Mouse (Mus musculus): Measurements from ENCODE around the gene Zfp326.

DNA sequence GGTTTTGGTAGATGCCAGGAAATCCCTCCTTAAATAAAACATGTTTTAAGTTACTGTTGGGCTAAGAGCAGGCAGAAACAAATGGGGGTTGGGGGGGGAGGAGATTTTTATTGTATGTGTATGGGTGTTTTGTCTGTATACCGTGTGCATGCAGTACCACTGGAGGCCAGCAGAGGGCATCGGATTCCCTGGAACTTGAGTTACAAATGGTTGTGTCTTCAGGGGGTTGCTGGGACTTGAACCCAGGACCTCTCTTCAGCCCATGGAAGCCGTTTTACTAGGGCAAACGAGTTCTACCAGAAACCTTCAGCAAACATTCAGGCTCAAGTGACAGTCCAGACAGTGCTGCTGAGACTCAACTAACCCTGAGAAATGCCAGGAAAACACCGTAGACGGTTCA is 41.9 kb downstream of the Zfp326 start:
- TF ChIP-seq POLR2A (IDR thresholded peaks at IDR 0.05; ENCODE audit: insufficient read depth, low read length), result no peak
- peak; percentile 70 for TF ChIP-seq CTCF (IDR thresholded peaks at IDR 0.05; ENCODE audit: low read depth, low read length)
- no peak for TF ChIP-seq EP300 (IDR thresholded peaks at IDR 0.05; ENCODE audit: insufficient read depth, low read depth, low read length)
